Mouse (Mus musculus) bone marrow macrophage, adult 2 months (primary cell): ENCODE measurements around the gene Epb41l5. TPM values are rescaled to one million over a fixed set of nuclear protein-coding genes. Genes with fewer than 3 reads are reported as not detected.
A peak's percentile ranks its signal among the peaks of the same experiment; 100 is the strongest.

ENCODE experiments used
- H3K27ac ChIP-seq: 2 replicates; pipeline ENCODE4 v1.5.1; 2012; ENCODE audit warnings: low read depth, low read length; ENCODE audit not compliant: insufficient read depth
- H3K4me1 ChIP-seq: 2 replicates; pipeline ENCODE4 v1.6.1; 2012; ENCODE audit warnings: low read length; ENCODE audit not compliant: control insufficient read depth, insufficient read depth
- H3K4me3 ChIP-seq: 2 replicates; pipeline ENCODE4 v1.5.1; 2012; ENCODE audit warnings: mild to moderate bottlenecking, low read length, moderate library complexity; ENCODE audit not compliant: insufficient read depth
- CTCF ChIP-seq: IDR thresholded peaks from 2 replicates; pipeline ENCODE4 v1.5.1; 2012; ENCODE audit warnings: low read depth, mild to moderate bottlenecking, low read length, moderate library complexity
- POLR2A ChIP-seq: IDR thresholded peaks from 2 replicates; pipeline ENCODE4 v1.6.1; 2012; ENCODE audit warnings: mild to moderate bottlenecking, low read depth, low read length, borderline replicate concordance
- polyA plus RNA-seq: library from polyadenylated mRNA; stranded (reverse); fragments of >200 nt; gene quantifications from 2 replicates; pipeline ENCODE4 v1.2.4, GENCODE M21; 2012; ENCODE audit not compliant: missing spikeins, insufficient read depth, insufficient read length

The Epb41l5 gene
- polyA plus RNA-seq, 1 experiment, result 0.99 TPM

- Histone ChIP-seq H3K4me1 (peaks cover 35% of the 10 kb centered on the region), H3K4me3 (peak overlapping the region; percentile 85), H3K27ac (peak overlapping the region; percentile 96)
- TF ChIP-seq CTCF (no peak), POLR2A (no peak)
These were observed 145.0 kb downstream of the Epb41l5 start for GRCm38 (mm10) chr1:119503808-119504207.

GRCm38 (mm10) chr1:119503181-119503580, 145.6 kb downstream of the Epb41l5 start:
- Histone ChIP-seq H3K27ac (peak overlapping the region; percentile 96), H3K4me3 (peak overlapping the region; percentile 85), H3K4me1 (peaks cover 41% of the 10 kb centered on the region)
- TF ChIP-seq CTCF (no peak), POLR2A (no peak)

GRCm38 (mm10) chr1:119502729-119503128, 146.1 kb downstream of the Epb41l5 start:
- H3K4me1 ChIP-seq, result peaks cover 45% of the 10 kb centered on the region
- TF ChIP-seq POLR2A (no peak), CTCF (no peak)
- peak overlapping the region; percentile 96 for H3K27ac ChIP-seq
- H3K4me3 ChIP-seq, result peak overlapping the region; percentile 85

GRCm38 (mm10) chr1:119501881-119502280, 146.9 kb downstream of the Epb41l5 start:
- Histone ChIP-seq H3K27ac (no peak overlapping the region), H3K4me1 (peaks cover 54% of the 10 kb centered on the region), H3K4me3 (no peak overlapping the region)
- TF ChIP-seq POLR2A (no peak), CTCF (no peak)

GRCm38 (mm10) chr1:119499456-119499855, 149.3 kb downstream of the Epb41l5 start:
- peak overlapping the region; percentile 80 for H3K27ac ChIP-seq

GRCm38 (mm10) chr1:119498536-119499231, 150.1 kb downstream of the Epb41l5 start:
- peaks cover 69% of the 10 kb centered on the region for H3K4me1 ChIP-seq
- TF ChIP-seq CTCF, result no peak
- no peak for TF ChIP-seq POLR2A
- no peak overlapping the region for H3K4me3 ChIP-seq
- peak overlapping the region; percentile 80 for H3K27ac ChIP-seq

More at GRCm38 (mm10) chr1:119499456-119499855, 149.3 kb downstream of the Epb41l5 start:
- TF ChIP-seq CTCF (no peak), POLR2A (no peak)
- no peak overlapping the region for H3K4me3 ChIP-seq
- peaks cover 65% of the 10 kb centered on the region for H3K4me1 ChIP-seq

- H3K4me1 ChIP-seq, result peaks cover 81% of the 10 kb centered on the region
- H3K27ac ChIP-seq, result 0 out of 2 replicates have a peak overlapping the region, but pooled peaks have one; percentile 3
- H3K4me3 ChIP-seq, result no peak overlapping the region
- TF ChIP-seq CTCF (no peak), POLR2A (no peak)
These were observed 151.3 kb downstream of the Epb41l5 start for GRCm38 (mm10) chr1:119497346-119498004.

- Histone ChIP-seq H3K4me3 (no peak overlapping the region), H3K4me1 (peaks cover 80% of the 10 kb centered on the region), H3K27ac (no peak overlapping the region)
- TF ChIP-seq POLR2A, result no peak
- TF ChIP-seq CTCF, result no peak
These were observed 153.4 kb downstream of the Epb41l5 start for GRCm38 (mm10) chr1:119495396-119495775.

Other genes starting within 250 kb of the Epb41l5 start
- 0.19 and 0.51 TPM in 2 replicates for gene Inhbb, start 226.8 kb downstream of the Epb41l5 start, polyA plus RNA-seq
- 81.8 and 82.8 TPM in 2 replicates for gene Ralb, start 144.2 kb downstream of the Epb41l5 start, polyA plus RNA-seq
- gene Tmem185b, start 122.8 kb downstream of the Epb41l5 start, polyA plus RNA-seq, result 17.3 and 20.0 TPM in 2 replicates
- 2.9 and 6.6 TPM in 2 replicates for gene Ptpn4, start 188.6 kb upstream of the Epb41l5 start, polyA plus RNA-seq